Mouse (Mus musculus): ENCODE results near the gene Fibp.
A peak's percentile ranks its signal among the peaks of the same experiment; 100 is the strongest.

The Fibp gene

DNA sequence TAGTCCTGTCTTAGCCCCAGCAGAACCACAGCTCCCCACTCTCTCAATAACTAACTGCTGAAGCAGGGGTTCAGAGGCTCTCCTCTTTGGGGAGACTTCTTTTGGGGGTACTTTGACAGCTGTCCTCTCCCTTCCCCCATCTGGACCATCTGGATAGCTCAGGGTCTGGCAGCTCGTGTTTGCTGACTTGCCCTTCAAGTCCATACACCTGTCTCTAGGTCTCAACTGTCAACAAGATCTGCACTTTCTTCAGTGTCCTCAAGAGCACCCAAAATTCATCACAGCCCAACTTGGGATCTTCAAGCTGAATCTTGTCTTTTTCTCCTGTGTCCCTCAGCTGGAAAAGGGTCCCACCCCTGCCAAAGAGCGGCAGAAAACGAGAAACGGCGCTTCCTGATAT lies 38.6 kb upstream of the Fibp start:
- H3K27me3 ChIP-seq (ENCODE audit: insufficient read depth, low read length) = no peaks in the 10 kb centered on the region
- no peak overlapping the region for H3K4me3 ChIP-seq (replicated peaks; ENCODE audit: low read length)
- no peaks in the 10 kb centered on the region for H3K9me3 ChIP-seq (ENCODE audit: low read length)
- peaks cover 54% of the 10 kb centered on the region for H3K4me1 ChIP-seq (replicated peaks; ENCODE audit: low read depth, low read length)
- peaks cover 48% of the 10 kb centered on the region for H3K36me3 ChIP-seq (ENCODE audit: insufficient read depth, low read length)
- TF ChIP-seq NANOG (IDR thresholded peaks at IDR 0.05; ENCODE audit: borderline replicate concordance, low read length) = no peak
- no peak for TF ChIP-seq CTCF (conservative IDR thresholded peaks at IDR 0.05; ENCODE audit: low read length)
- TF ChIP-seq POU5F1 (IDR thresholded peaks at IDR 0.05; ENCODE audit: borderline replicate concordance, low read length) = no peak

DNA sequence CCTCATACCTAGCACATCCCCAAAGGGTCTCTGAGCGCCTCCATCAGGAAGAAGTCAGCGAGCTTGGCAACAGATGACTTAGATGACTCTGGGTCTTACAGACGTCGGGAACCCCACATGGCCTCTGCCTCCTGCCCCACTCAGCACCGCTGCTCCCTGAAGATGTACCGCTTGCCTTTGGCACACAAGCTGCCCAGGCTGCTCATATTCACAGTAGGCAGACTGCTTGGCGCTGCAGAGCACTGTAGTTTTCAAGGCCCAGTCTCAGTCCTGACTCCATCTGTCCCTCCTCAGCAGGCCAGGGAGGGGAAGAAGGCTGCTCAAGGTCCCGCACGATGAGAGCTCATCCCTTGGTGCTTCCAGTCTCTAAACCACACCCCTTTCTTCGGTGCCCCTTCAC lies 38.1 kb upstream of the Fibp start:
- Histone ChIP-seq H3K4me1 (replicated peaks; ENCODE audit: low read depth, low read length) (peaks cover 59% of the 10 kb centered on the region), H3K9me3 (ENCODE audit: low read length) (no peaks in the 10 kb centered on the region), H3K36me3 (ENCODE audit: insufficient read depth, low read length) (peaks cover 53% of the 10 kb centered on the region), H3K4me3 (replicated peaks; ENCODE audit: low read length) (peak overlapping the region; percentile 29), H3K27me3 (ENCODE audit: insufficient read depth, low read length) (no peaks in the 10 kb centered on the region)
- TF ChIP-seq NANOG (IDR thresholded peaks at IDR 0.05; ENCODE audit: borderline replicate concordance, low read length) (no peak), CTCF (conservative IDR thresholded peaks at IDR 0.05; ENCODE audit: low read length) (no peak), POU5F1 (IDR thresholded peaks at IDR 0.05; ENCODE audit: borderline replicate concordance, low read length) (no peak)

DNA sequence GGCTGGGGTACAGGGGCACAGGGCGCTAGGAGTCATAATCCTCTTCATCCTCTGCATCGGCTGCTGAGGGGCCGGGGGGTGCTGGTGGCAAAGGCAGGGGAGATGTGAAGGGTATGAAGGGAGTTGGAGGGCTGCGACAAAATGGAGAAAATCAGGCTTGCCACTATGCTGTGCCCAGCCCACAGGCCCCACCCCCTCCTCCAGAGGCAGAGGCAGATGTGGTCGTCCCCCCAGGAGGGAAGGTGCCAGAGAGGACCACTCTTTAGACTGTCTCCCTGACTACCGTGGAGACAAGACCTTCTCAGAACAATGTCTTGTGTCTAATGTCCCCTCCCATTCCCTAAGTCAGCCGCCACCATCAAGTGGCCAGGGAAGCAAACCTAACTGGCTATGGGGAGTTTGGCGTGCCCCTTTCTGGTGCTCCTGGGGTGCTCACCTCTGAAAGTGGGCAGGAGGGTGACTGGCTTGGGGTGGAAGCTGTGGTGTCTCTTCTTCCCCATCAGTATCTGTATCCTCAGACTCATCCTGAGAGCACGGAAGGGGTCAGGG lies 37.4 kb upstream of the Fibp start:
- Histone ChIP-seq H3K4me3 (replicated peaks; ENCODE audit: low read length) (peak overlapping the region; percentile 92), H3K27me3 (ENCODE audit: insufficient read depth, low read length) (no peaks in the 10 kb centered on the region), H3K36me3 (ENCODE audit: insufficient read depth, low read length) (peaks cover 54% of the 10 kb centered on the region), H3K9me3 (ENCODE audit: low read length) (no peaks in the 10 kb centered on the region), H3K4me1 (replicated peaks; ENCODE audit: low read depth, low read length) (peaks cover 58% of the 10 kb centered on the region)
- TF ChIP-seq NANOG (IDR thresholded peaks at IDR 0.05; ENCODE audit: borderline replicate concordance, low read length) (no peak), CTCF (conservative IDR thresholded peaks at IDR 0.05; ENCODE audit: low read length) (no peak), POU5F1 (IDR thresholded peaks at IDR 0.05; ENCODE audit: borderline replicate concordance, low read length) (no peak)

DNA sequence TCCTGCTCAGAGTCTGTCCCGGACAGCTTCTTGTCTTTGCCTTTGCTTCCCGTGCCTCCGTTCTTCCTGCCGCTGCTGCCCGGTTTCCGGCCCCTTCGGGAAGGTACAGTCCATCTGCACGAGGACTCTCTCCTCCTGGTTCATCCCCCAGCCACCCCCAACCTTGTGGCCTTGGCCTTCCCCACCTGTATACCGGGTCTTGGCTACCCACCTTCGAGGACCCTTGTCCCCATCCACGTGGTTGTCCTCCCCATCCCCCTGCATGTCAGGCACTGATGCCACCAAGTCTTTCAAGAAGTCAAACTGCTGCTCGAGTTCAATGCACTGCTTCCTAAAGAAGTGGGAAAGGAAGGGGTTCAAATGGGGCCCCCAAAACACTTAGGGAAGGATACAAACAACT lies 36.9 kb upstream of the Fibp start:
- no peaks in the 10 kb centered on the region for H3K27me3 ChIP-seq (ENCODE audit: insufficient read depth, low read length)
- TF ChIP-seq POU5F1 (IDR thresholded peaks at IDR 0.05; ENCODE audit: borderline replicate concordance, low read length) = no peak
- TF ChIP-seq NANOG (IDR thresholded peaks at IDR 0.05; ENCODE audit: borderline replicate concordance, low read length) = no peak
- no peak for TF ChIP-seq CTCF (conservative IDR thresholded peaks at IDR 0.05; ENCODE audit: low read length)
- H3K36me3 ChIP-seq (ENCODE audit: insufficient read depth, low read length) = peaks cover 54% of the 10 kb centered on the region
- peak overlapping the region; percentile 92 for H3K4me3 ChIP-seq (replicated peaks; ENCODE audit: low read length)
- peaks cover 53% of the 10 kb centered on the region for H3K4me1 ChIP-seq (replicated peaks; ENCODE audit: low read depth, low read length)
- no peaks in the 10 kb centered on the region for H3K9me3 ChIP-seq (ENCODE audit: low read length)

DNA sequence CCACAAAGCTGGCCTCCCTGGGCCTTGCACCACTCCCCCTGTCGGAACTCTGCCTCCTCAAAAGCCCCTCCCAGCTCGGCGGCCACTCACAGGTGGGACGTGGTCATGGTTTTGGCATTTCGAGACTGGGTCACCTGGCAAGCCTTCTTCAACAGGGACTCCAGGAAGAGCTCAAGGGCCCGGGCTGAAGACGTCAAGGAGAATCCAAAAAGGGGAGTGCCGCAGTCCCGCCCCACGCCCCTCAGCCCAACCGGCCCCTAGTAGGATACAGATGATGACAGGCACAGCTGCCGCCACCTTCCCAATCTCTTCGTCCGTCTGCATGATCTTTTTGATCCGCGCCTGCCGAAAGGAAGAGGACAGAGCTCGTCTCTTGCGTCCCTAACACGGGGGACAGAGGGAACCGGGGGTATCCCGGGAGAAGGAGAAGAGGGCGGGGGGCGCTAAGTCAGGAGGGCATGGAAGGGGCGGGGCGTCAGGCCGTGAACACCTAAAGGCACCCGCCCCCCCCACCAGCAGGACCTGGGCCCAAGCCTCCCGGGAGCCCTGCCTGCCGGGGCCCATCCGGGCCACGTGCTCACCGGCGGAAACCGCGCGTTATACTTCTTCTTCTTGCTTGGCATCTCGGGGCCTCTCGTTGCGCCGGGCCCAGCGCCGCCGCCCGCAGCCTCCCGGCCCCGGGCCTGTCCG lies 36.2 kb upstream of the Fibp start:
- Histone ChIP-seq H3K36me3 (ENCODE audit: insufficient read depth, low read length) (peaks cover 54% of the 10 kb centered on the region), H3K9me3 (ENCODE audit: low read length) (no peaks in the 10 kb centered on the region), H3K4me1 (replicated peaks; ENCODE audit: low read depth, low read length) (peaks cover 53% of the 10 kb centered on the region), H3K4me3 (replicated peaks; ENCODE audit: low read length) (peak overlapping the region; percentile 92), H3K27me3 (ENCODE audit: insufficient read depth, low read length) (no peaks in the 10 kb centered on the region)
- TF ChIP-seq NANOG (IDR thresholded peaks at IDR 0.05; ENCODE audit: borderline replicate concordance, low read length) (no peak), CTCF (conservative IDR thresholded peaks at IDR 0.05; ENCODE audit: low read length) (no peak), POU5F1 (IDR thresholded peaks at IDR 0.05; ENCODE audit: borderline replicate concordance, low read length) (no peak)

DNA sequence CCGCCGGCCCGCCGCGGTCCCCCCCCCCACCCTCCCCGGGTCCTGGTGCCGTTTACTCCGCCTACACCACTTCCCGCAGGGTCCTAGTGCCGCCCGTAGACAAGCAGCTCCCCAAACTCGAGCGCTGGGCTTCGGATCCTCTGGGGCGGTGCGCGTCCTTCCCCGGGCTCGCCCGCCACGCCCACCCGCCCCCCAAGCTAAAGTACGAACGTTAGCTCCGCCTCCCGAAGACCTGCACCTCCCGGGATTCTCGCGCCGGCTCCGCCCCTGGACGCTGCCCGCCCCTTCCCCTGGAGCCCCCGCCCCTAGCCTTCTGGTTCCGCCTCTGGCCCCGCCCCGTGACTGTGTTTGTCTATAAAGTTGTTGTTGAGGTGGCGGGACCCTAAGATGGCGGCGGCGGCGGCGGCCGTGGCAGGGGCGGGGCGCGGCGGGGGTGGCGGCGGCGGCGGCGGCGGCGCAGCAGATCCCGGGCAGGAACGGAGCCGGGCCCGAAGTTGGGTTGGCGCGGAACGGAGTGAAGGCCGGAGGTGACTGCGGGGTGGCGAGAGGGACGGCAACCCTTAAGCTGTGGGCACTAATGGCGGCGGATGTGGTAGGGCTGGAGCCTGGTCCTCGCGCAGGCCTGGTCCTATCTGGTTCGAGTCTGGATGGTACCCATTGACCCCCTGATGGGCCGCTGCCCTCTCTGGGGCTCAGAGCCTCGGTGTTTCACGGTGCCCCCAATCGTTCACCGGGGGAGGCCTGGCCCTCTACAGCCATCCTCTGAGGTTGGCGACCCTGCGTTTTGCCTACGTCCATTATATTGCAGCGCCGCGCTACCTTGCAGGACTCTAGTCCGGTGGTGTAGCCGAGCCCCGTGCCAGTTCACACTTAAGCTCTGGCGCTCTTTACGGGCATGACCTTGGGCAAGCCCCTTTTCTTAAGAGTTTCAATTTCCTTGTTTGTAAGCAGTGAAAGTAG lies 35.4 kb upstream of the Fibp start, which contains the start of the genes Drap1 and AI837181:
Gene Drap1 (minus strand): TSS at position 198 of the 960 bp plus-strand sequence.
Gene AI837181 (plus strand): TSS at position 363 of the 960 bp plus-strand sequence.
- H3K36me3 ChIP-seq (ENCODE audit: insufficient read depth, low read length) = peaks cover 52% of the 10 kb centered on the region
- H3K4me3 ChIP-seq (replicated peaks; ENCODE audit: low read length) = peak within 1 kb of the TSS; percentile 95
- peaks cover 53% of the 10 kb centered on the region for H3K4me1 ChIP-seq (replicated peaks; ENCODE audit: low read depth, low read length)
- H3K27me3 ChIP-seq (ENCODE audit: insufficient read depth, low read length) = no peaks in the 10 kb centered on the region
- no peak for TF ChIP-seq NANOG (IDR thresholded peaks at IDR 0.05; ENCODE audit: borderline replicate concordance, low read length)
- TF ChIP-seq POU5F1 (IDR thresholded peaks at IDR 0.05; ENCODE audit: borderline replicate concordance, low read length) = no peak
- TF ChIP-seq CTCF (conservative IDR thresholded peaks at IDR 0.05; ENCODE audit: low read length) = no peak
- H3K9me3 ChIP-seq (ENCODE audit: low read length) = no peaks in the 10 kb centered on the region

DNA sequence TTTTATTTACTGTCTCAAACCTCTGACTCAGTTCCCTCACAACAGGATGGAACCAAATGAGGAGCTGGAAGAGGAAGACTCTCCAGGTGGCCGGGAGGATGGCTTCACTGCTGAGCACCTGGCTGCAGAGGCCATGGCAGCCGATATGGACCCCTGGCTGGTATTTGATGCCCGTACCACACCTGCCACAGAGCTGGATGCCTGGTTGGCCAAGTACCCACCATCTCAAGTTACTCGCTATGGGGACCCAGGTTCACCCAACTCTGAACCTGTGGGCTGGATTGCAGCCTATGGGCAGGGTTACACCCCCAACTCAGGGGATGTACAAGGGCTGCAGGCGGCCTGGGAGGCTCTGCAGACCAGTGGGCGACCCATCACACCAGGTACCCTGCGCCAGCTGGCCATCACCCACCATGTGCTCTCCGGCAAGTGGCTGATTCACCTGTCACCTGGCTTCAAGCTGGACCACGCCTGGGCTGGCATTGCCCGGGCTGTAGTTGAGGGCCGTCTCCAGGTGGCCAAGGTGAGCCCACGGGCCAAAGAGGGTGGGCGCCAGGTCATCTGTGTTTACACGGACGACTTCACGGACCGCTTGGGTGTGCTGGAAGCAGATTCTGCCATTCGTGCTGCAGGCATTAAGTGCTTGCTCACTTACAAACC lies 34.4 kb upstream of the Fibp start:
- peak overlapping the region; percentile 95 for H3K4me3 ChIP-seq (replicated peaks; ENCODE audit: low read length)
- peaks cover 48% of the 10 kb centered on the region for H3K4me1 ChIP-seq (replicated peaks; ENCODE audit: low read depth, low read length)
- TF ChIP-seq CTCF (conservative IDR thresholded peaks at IDR 0.05; ENCODE audit: low read length) (no peak), POU5F1 (IDR thresholded peaks at IDR 0.05; ENCODE audit: borderline replicate concordance, low read length) (no peak), NANOG (IDR thresholded peaks at IDR 0.05; ENCODE audit: borderline replicate concordance, low read length) (no peak)
- no peaks in the 10 kb centered on the region for H3K9me3 ChIP-seq (ENCODE audit: low read length)
- H3K36me3 ChIP-seq (ENCODE audit: insufficient read depth, low read length) = peaks cover 42% of the 10 kb centered on the region
- no peaks in the 10 kb centered on the region for H3K27me3 ChIP-seq (ENCODE audit: insufficient read depth, low read length)

Measured in E14TG2a.4 (cell line).